Mouse (Mus musculus): ENCODE data around the gene Hemk1. TPM values are rescaled to one million over a fixed set of nuclear protein-coding genes. Genes with fewer than 3 reads are reported as not detected.

Gene Hemk1
- total RNA-seq, 1 experiment = 29.1 TPM

- H3K36me3 ChIP-seq (ENCODE audit: control insufficient read depth, insufficient read depth, low read length, poor library complexity, severe bottlenecking) = peaks cover 2% of the 10 kb centered on the region; the same call in 1 of the 2 replicates
- no peak for DNase-seq (ENCODE audit: low read depth, low spot score)
- no peak overlapping the region for H3K4me3 ChIP-seq (ENCODE audit: insufficient read depth in 1 of 2, low read depth in 1 of 2, low read length in 2 of 2, poor library complexity in 1 of 2, severe bottlenecking in 1 of 2)
- peaks cover 0 to 18% of the 10 kb centered on the region in 2 experiments; a peak in 2 of 4 replicates for H3K4me1 ChIP-seq (ENCODE audit: control insufficient read depth in 2 of 2, insufficient read depth in 2 of 2, low read length in 2 of 2, poor library complexity in 1 of 2)
- H3K9me3 ChIP-seq (ENCODE audit: control insufficient read depth, insufficient read depth, low read depth, low read length) = no peaks in the 10 kb centered on the region
- in situ Hi-C loops (cut with MboI; ENCODE audit: low sequenced_read_pairs in 2 of 2, unreplicated experiment in 2 of 2) = no loop called here
- H3K27ac ChIP-seq (ENCODE audit: insufficient read depth, low read depth, low read length, poor library complexity, severe bottlenecking) = no peak overlapping the region
- TF ChIP-seq CHD2 (IDR thresholded peaks at IDR 0.05; ENCODE audit: low read depth, low read length) (no peak), MAFK (IDR thresholded peaks at IDR 0.05; ENCODE audit: insufficient read depth, low read depth, low read length) (no peak), ZNF384 (IDR thresholded peaks at IDR 0.05; ENCODE audit: low read depth, low read length) (no peak), HCFC1 (IDR thresholded peaks at IDR 0.05; ENCODE audit: borderline replicate concordance, insufficient read depth, low read length) (no peak), ZC3H11A (IDR thresholded peaks at IDR 0.05; ENCODE audit: borderline replicate concordance, low read depth, low read length) (no peak)
- H3K9ac ChIP-seq (ENCODE audit: insufficient read depth, low read depth, low read length, poor library complexity, severe bottlenecking) = no peak overlapping the region
These were observed 32.3 kb downstream of the Hemk1 start for GRCm38 (mm10) chr9:107305601-107306542.

GRCm38 (mm10) chr9:107305012-107305411 is 33.1 kb downstream of the Hemk1 start:
- DNase-seq (ENCODE audit: low read depth, low spot score) = no peak
- Histone ChIP-seq H3K4me3 (ENCODE audit: insufficient read depth in 1 of 2, low read depth in 1 of 2, low read length in 2 of 2, poor library complexity in 1 of 2, severe bottlenecking in 1 of 2) (no peak overlapping the region), H3K27ac (ENCODE audit: insufficient read depth, low read depth, low read length, poor library complexity, severe bottlenecking) (no peak overlapping the region), H3K9me3 (ENCODE audit: control insufficient read depth, insufficient read depth, low read depth, low read length) (no peaks in the 10 kb centered on the region), H3K9ac (ENCODE audit: insufficient read depth, low read depth, low read length, poor library complexity, severe bottlenecking) (no peak overlapping the region), H3K36me3 (ENCODE audit: control insufficient read depth, insufficient read depth, low read length, poor library complexity, severe bottlenecking) (peaks cover 7% of the 10 kb centered on the region; the same call in 1 of the 2 replicates), H3K4me1 (ENCODE audit: control insufficient read depth in 2 of 2, insufficient read depth in 2 of 2, low read length in 2 of 2, poor library complexity in 1 of 2) (peaks cover 0 to 18% of the 10 kb centered on the region in 2 experiments; a peak in 2 of 4 replicates)
- in situ Hi-C loops (cut with MboI; ENCODE audit: low sequenced_read_pairs in 2 of 2, unreplicated experiment in 2 of 2) = no loop called here
- TF ChIP-seq ZNF384 (IDR thresholded peaks at IDR 0.05; ENCODE audit: low read depth, low read length) (no peak), ZC3H11A (IDR thresholded peaks at IDR 0.05; ENCODE audit: borderline replicate concordance, low read depth, low read length) (no peak), CHD2 (IDR thresholded peaks at IDR 0.05; ENCODE audit: low read depth, low read length) (no peak), MAFK (IDR thresholded peaks at IDR 0.05; ENCODE audit: insufficient read depth, low read depth, low read length) (no peak), HCFC1 (IDR thresholded peaks at IDR 0.05; ENCODE audit: borderline replicate concordance, insufficient read depth, low read length) (no peak)

- H3K36me3 ChIP-seq (ENCODE audit: control insufficient read depth, insufficient read depth, low read length, poor library complexity, severe bottlenecking) = peaks cover 7% of the 10 kb centered on the region; the same call in 1 of the 2 replicates
- no peak overlapping the region for H3K9ac ChIP-seq (ENCODE audit: insufficient read depth, low read depth, low read length, poor library complexity, severe bottlenecking)
- H3K4me1 ChIP-seq (ENCODE audit: control insufficient read depth in 2 of 2, insufficient read depth in 2 of 2, low read length in 2 of 2, poor library complexity in 1 of 2) = peaks cover 0 to 21% of the 10 kb centered on the region in 2 experiments; a peak in 2 of 4 replicates
- in situ Hi-C loops (cut with MboI; ENCODE audit: low sequenced_read_pairs in 2 of 2, unreplicated experiment in 2 of 2) = no loop called here
- TF ChIP-seq HCFC1 (IDR thresholded peaks at IDR 0.05; ENCODE audit: borderline replicate concordance, insufficient read depth, low read length) (no peak), ZC3H11A (IDR thresholded peaks at IDR 0.05; ENCODE audit: borderline replicate concordance, low read depth, low read length) (no peak), CHD2 (IDR thresholded peaks at IDR 0.05; ENCODE audit: low read depth, low read length) (peak; percentile 73; the same call in 1 of the 2 replicates)
- DNase-seq (ENCODE audit: low read depth, low spot score) = no peak
- H3K27ac ChIP-seq (ENCODE audit: insufficient read depth, low read depth, low read length, poor library complexity, severe bottlenecking) = no peak overlapping the region
- H3K9me3 ChIP-seq (ENCODE audit: control insufficient read depth, insufficient read depth, low read depth, low read length) = no peaks in the 10 kb centered on the region
- no peak overlapping the region for H3K4me3 ChIP-seq (ENCODE audit: insufficient read depth in 1 of 2, low read depth in 1 of 2, low read length in 2 of 2, poor library complexity in 1 of 2, severe bottlenecking in 1 of 2)
These were observed 33.8 kb downstream of the Hemk1 start for GRCm38 (mm10) chr9:107304383-107304782.

- H3K4me1 ChIP-seq (ENCODE audit: control insufficient read depth in 2 of 2, insufficient read depth in 2 of 2, low read length in 2 of 2, poor library complexity in 1 of 2) = peaks cover 0 to 24% of the 10 kb centered on the region in 2 experiments; a peak in 2 of 4 replicates
These were observed 34.2 kb downstream of the Hemk1 start for GRCm38 (mm10) chr9:107303900-107304299.

More at GRCm38 (mm10) chr9:107303900-107304299, 34.2 kb downstream of the Hemk1 start:
- Histone ChIP-seq H3K4me3 (ENCODE audit: insufficient read depth in 1 of 2, low read depth in 1 of 2, low read length in 2 of 2, poor library complexity in 1 of 2, severe bottlenecking in 1 of 2) (no peak overlapping the region), H3K27ac (ENCODE audit: insufficient read depth, low read depth, low read length, poor library complexity, severe bottlenecking) (no peak overlapping the region), H3K9me3 (ENCODE audit: control insufficient read depth, insufficient read depth, low read depth, low read length) (no peaks in the 10 kb centered on the region), H3K9ac (ENCODE audit: insufficient read depth, low read depth, low read length, poor library complexity, severe bottlenecking) (no peak overlapping the region), H3K36me3 (ENCODE audit: control insufficient read depth, insufficient read depth, low read length, poor library complexity, severe bottlenecking) (peaks cover 7% of the 10 kb centered on the region; the same call in 1 of the 2 replicates)
- in situ Hi-C loops (cut with MboI; ENCODE audit: low sequenced_read_pairs in 2 of 2, unreplicated experiment in 2 of 2) = no loop called here
- no peak for TF ChIP-seq MAFK (IDR thresholded peaks at IDR 0.05; ENCODE audit: insufficient read depth, low read depth, low read length)
- TF ChIP-seq ZC3H11A (IDR thresholded peaks at IDR 0.05; ENCODE audit: borderline replicate concordance, low read depth, low read length) = no peak
- no peak for TF ChIP-seq CHD2 (IDR thresholded peaks at IDR 0.05; ENCODE audit: low read depth, low read length)
- no peak for TF ChIP-seq ZNF384 (IDR thresholded peaks at IDR 0.05; ENCODE audit: low read depth, low read length)
- TF ChIP-seq HCFC1 (IDR thresholded peaks at IDR 0.05; ENCODE audit: borderline replicate concordance, insufficient read depth, low read length) = no peak
- no peak for DNase-seq (ENCODE audit: low read depth, low spot score)

Measured in ES-E14 (cell line).